Mouse (Mus musculus) lung, embryonic 14.5 days (tissue): ENCODE measurements around the gene Polr2c. TPM values are rescaled to one million over a fixed set of nuclear protein-coding genes. Genes with fewer than 3 reads are reported as not detected.

Experiments used
- ATAC-seq: fragments of 200-750 bp; cut with Nextera tagmentation; 2 replicates; pipeline ENCODE4 v1.8.0; 2017; ENCODE audit warnings: mild to moderate bottlenecking, moderate TSS enrichment, moderate library complexity; ENCODE audit not compliant: insufficient read depth
- DNase-seq: peaks from one replicate; pipeline ENCODE4 v3.0.0-alpha.2; 2015
- H3K27ac ChIP-seq: fragments of 300-500 bp; sonication (generic); 2 replicates; pipeline ENCODE4 v1.5.1; 2014; ENCODE audit warnings: low read depth, mild to moderate bottlenecking, moderate library complexity
- H3K27me3 ChIP-seq: fragments of 300-500 bp; sonication (generic); 2 replicates; pipeline ENCODE4 v1.6.1; 2014; ENCODE audit warnings: low read length, control low read depth; ENCODE audit not compliant: insufficient read depth
- H3K36me3 ChIP-seq: fragments of 300-500 bp; sonication (generic); 2 replicates; pipeline ENCODE4 v1.6.1; 2014; ENCODE audit warnings: control low read depth; ENCODE audit not compliant: insufficient read depth
- H3K4me1 ChIP-seq: fragments of 300-500 bp; sonication (generic); 2 replicates; pipeline ENCODE4 v1.6.1; 2014; ENCODE audit warnings: antibody characterized with exemption, control low read depth; ENCODE audit not compliant: insufficient read depth
- H3K4me2 ChIP-seq: fragments of 300-500 bp; sonication (generic); 2 replicates; pipeline ENCODE4 v1.6.1; 2014; ENCODE audit warnings: mild to moderate bottlenecking
- H3K4me3 ChIP-seq: fragments of 300-500 bp; sonication (generic); 2 replicates; pipeline ENCODE4 v1.5.1; 2014; ENCODE audit warnings: low read depth, low read length
- H3K9ac ChIP-seq: fragments of 300-500 bp; sonication (generic); 2 replicates; pipeline ENCODE4 v1.6.1; 2014
- H3K9me3 ChIP-seq: fragments of 300-500 bp; sonication (generic); 2 replicates; pipeline ENCODE4 v1.6.1; 2016; ENCODE audit warnings: low read depth, low read length, control low read depth
- CTCF ChIP-seq: IDR thresholded peaks from 2 replicates; pipeline ENCODE4 v1.5.1; 2016; ENCODE audit warnings: antibody characterized with exemption, low read depth
- WGBS: fragments of 180-500 bp; shearing (Covaris S2); extraction: QIAGEN DNeasy Blood & Tissue Kit; methylation state at CpG from one replicate; pipeline ENCODE4 v1.1.7; 2014; 5-methylcytosine and 5-hydroxymethylcytosine counted together
- polyA plus RNA-seq: library from polyadenylated mRNA; unstranded; fragments of >200 nt; fragmentation: Nextera tagmentation; extraction: Ambion mirVana; gene quantifications from 2 replicates; pipeline ENCODE4 v1.2.1, GENCODE M21; 2014

The Polr2c gene
- polyA plus RNA-seq, 1 experiment from 2014 or later = 169 TPM

GRCm38 (mm10) chr8:94888383-94889036 lies 31.3 kb downstream of the Polr2c start:
- Histone ChIP-seq H3K27me3 (no peaks in the 10 kb centered on the region), H3K4me1 (no peaks in the 10 kb centered on the region), H3K9ac (no peak overlapping the region), H3K4me2 (0 out of 2 replicates have a peak overlapping the region, but pooled peaks have one; percentile 20), H3K27ac (no peak overlapping the region), H3K9me3 (no peaks in the 10 kb centered on the region), H3K4me3 (no peak overlapping the region), H3K36me3 (no peaks in the 10 kb centered on the region)
- no peak for DNase-seq
- 36% methylated on average over 14 of the region's 14 CpGs for WGBS
- ATAC-seq = no peak
- TF ChIP-seq CTCF = no peak; the same call in 1 of the 2 replicates

- Histone ChIP-seq H3K9ac (no peak overlapping the region), H3K36me3 (no peaks in the 10 kb centered on the region), H3K9me3 (no peaks in the 10 kb centered on the region), H3K4me2 (no peak overlapping the region), H3K27ac (no peak overlapping the region), H3K27me3 (no peaks in the 10 kb centered on the region), H3K4me3 (no peak overlapping the region), H3K4me1 (no peaks in the 10 kb centered on the region)
- TF ChIP-seq CTCF = no peak
- 30% methylated on average over 2 of the region's 2 CpGs for WGBS
- DNase-seq (peak; percentile 57), ATAC-seq (peak; percentile 64)
Observed at GRCm38 (mm10) chr8:94892917-94893316, 35.7 kb downstream of the Polr2c start.

DNA sequence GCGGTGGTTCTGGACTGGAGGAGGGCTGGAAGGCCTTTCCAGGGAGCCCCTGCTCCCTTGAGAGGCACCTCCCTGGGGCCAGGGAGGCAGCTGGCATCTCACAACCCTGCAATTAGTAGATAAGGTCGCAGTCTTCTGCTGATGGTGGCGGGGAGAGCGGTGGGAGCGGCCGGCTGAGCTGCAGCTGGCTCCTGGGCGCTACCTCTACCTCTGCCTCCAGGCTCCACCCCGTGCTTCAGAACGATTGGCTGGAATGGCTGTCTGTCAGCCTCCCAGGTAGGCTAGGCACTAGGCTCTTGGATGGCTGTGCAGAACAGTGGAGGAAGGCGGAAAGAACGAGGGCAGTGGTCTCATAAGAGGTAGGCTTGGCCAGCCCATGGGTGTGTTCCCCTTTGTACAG lies 42.0 kb downstream of the Polr2c start:
- Histone ChIP-seq H3K36me3 (peaks cover 18% of the 10 kb centered on the region), H3K9ac (no peak overlapping the region), H3K27ac (peak overlapping the region; percentile 48; the same call in 1 of the 2 replicates), H3K9me3 (no peaks in the 10 kb centered on the region), H3K27me3 (no peaks in the 10 kb centered on the region), H3K4me1 (peaks cover 13% of the 10 kb centered on the region), H3K4me2 (peak overlapping the region; percentile 49), H3K4me3 (0 out of 2 replicates have a peak overlapping the region, but pooled peaks have one; percentile 13)
- 13% methylated on average over 11 of the region's 11 CpGs for WGBS
- DNase-seq = peak; percentile 78
- no peak for TF ChIP-seq CTCF
- ATAC-seq = peak; percentile 61

GRCm38 (mm10) chr8:94900617-94901016 lies 43.4 kb downstream of the Polr2c start:
- H3K4me2 ChIP-seq = 0 out of 2 replicates have a peak overlapping the region, but pooled peaks have one; percentile 12
- H3K4me3 ChIP-seq = no peak overlapping the region
- H3K36me3 ChIP-seq = peaks cover 28% of the 10 kb centered on the region
- H3K4me1 ChIP-seq = peaks cover 17% of the 10 kb centered on the region
- DNase-seq (no peak), ATAC-seq (no peak)
- no peaks in the 10 kb centered on the region for H3K9me3 ChIP-seq
- H3K27ac ChIP-seq = peak overlapping the region; percentile 75
- no peak overlapping the region for H3K9ac ChIP-seq
- H3K27me3 ChIP-seq = no peaks in the 10 kb centered on the region
- no peak for TF ChIP-seq CTCF
- WGBS = 16% methylated on average over 6 of the region's 6 CpGs

DNA sequence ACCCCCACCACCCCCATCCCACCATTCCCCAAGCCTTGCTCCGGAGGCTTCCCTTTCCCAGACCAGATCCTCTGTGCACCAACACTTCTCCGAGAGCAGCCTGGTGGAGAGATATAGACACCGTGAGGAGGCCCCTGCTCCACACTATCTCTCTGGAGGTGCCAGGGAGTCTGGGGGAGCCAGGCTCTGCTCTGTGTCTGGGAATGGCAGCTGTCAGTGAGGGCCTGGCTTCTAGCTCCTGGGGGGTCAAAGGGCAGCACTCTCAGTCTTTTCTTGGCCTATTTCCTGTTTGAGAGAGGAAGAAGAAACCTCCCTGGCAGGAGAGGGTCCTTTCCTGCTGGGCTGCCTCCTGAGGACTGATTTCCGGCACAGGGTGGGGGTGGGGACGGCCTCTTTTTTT lies 43.8 kb downstream of the Polr2c start:
- peak; percentile 25; the same call in 1 of the 2 replicates for ATAC-seq
- DNase-seq = peak; percentile 31
- Histone ChIP-seq H3K4me3 (no peak overlapping the region), H3K9ac (0 out of 2 replicates have a peak overlapping the region, but pooled peaks have one; percentile 9), H3K4me1 (peaks cover 17% of the 10 kb centered on the region), H3K36me3 (peaks cover 32% of the 10 kb centered on the region), H3K27ac (peak overlapping the region; percentile 75), H3K27me3 (no peaks in the 10 kb centered on the region), H3K9me3 (no peaks in the 10 kb centered on the region), H3K4me2 (0 out of 2 replicates have a peak overlapping the region, but pooled peaks have one; percentile 12)
- no peak for TF ChIP-seq CTCF
- 9% methylated on average over 5 of the region's 5 CpGs for WGBS

GRCm38 (mm10) chr8:94903709-94904108 lies 46.5 kb downstream of the Polr2c start:
- Histone ChIP-seq H3K27me3 (no peaks in the 10 kb centered on the region), H3K9ac (no peak overlapping the region), H3K9me3 (no peaks in the 10 kb centered on the region), H3K4me3 (no peak overlapping the region), H3K36me3 (peaks cover 57% of the 10 kb centered on the region), H3K4me1 (peaks cover 17% of the 10 kb centered on the region), H3K27ac (no peak overlapping the region), H3K4me2 (no peak overlapping the region)
- WGBS = 70% methylated on average over 12 of the region's 12 CpGs
- ATAC-seq = no peak
- TF ChIP-seq CTCF = no peak
- DNase-seq = no peak

DNA sequence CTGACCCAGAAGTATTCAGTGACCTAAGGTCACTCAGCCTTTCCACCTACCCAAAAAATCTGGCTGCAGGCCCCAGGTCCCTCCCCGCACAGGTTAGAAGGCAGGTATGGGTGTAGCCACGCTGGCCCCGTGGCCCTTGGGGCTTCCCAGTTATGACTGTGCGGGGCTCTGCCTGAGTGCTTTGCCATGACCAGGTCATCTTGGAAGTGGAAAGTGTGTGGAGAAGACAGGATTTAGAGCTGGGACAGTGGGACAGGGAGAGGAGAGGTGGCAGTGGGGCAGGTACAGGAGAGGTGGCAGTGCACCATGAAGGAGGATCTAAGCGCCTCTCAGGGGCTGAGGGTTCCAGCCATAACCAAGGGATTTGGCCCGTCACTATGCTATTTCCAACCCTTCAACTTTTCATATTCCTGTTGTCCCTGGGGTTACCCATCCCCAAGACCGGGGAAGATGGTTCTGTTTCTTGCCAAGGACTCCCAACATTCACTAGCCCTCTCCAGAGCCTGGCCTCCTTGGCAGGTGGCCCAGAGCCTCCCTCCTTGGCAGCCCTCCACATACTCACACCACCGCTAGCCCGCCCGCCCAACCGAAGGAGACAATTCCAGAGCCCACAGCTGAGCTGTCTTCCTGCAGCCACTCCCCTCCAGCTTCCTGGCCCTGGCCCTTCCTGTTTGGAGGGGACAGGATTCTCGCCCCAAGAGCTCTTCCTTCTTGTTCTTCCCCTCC lies 47.4 kb downstream of the Polr2c start:
- 56% methylated on average over 12 of the region's 12 CpGs for WGBS
- Histone ChIP-seq H3K27me3 (no peaks in the 10 kb centered on the region), H3K4me1 (peaks cover 14% of the 10 kb centered on the region), H3K4me3 (no peak overlapping the region), H3K36me3 (peaks cover 64% of the 10 kb centered on the region), H3K27ac (peak overlapping the region; percentile 76), H3K9ac (no peak overlapping the region; the same call in 1 of the 2 replicates), H3K9me3 (no peaks in the 10 kb centered on the region), H3K4me2 (peak overlapping the region; percentile 27; the same call in 1 of the 2 replicates)
- DNase-seq (peak; percentile 90), ATAC-seq (peak; percentile 64)
- TF ChIP-seq CTCF = no peak
